Mouse (Mus musculus) adipocyte (in vitro differentiated cells): ENCODE results near the gene Smim22.
A peak's percentile ranks its signal among the peaks of the same experiment; 100 is the strongest.

ENCODE experiments used
- DNase-seq: peaks from one replicate; pipeline ENCODE4 v3.0.0-alpha.2; 2016; ENCODE audit warnings: low spot score

The Smim22 gene

GRCm38 (mm10) chr16:5010371-5010935 is 3.4 kb downstream of the Smim22 start:
- peak; percentile 18 for DNase-seq

- DNase-seq: no peak
Measured at GRCm38 (mm10) chr16:5011285-5011684, 4.2 kb downstream of the Smim22 start.

- DNase-seq: no peak
Measured at GRCm38 (mm10) chr16:5012036-5013005, 5.2 kb downstream of the Smim22 start.

- DNase-seq: peak; percentile 100
Measured at GRCm38 (mm10) chr16:5013054-5013838, 6.2 kb downstream of the Smim22 start, which contains the start of gene Rogdi. TSS of gene Rogdi (minus strand) at chr16:5013553.

GRCm38 (mm10) chr16:5014578-5014977 is 7.5 kb downstream of the Smim22 start:
- no peak for DNase-seq

GRCm38 (mm10) chr16:5024021-5024420 is 16.9 kb downstream of the Smim22 start:
- no peak for DNase-seq

- DNase-seq: no peak
Measured at GRCm38 (mm10) chr16:5029847-5030246, 22.8 kb downstream of the Smim22 start.

- DNase-seq: no peak
Measured at GRCm38 (mm10) chr16:5035591-5035990, 28.5 kb downstream of the Smim22 start.

- no peak for DNase-seq
Measured at GRCm38 (mm10) chr16:5036649-5037234, 29.7 kb downstream of the Smim22 start.

- no peak for DNase-seq
Measured at GRCm38 (mm10) chr16:5045322-5045721, 38.2 kb downstream of the Smim22 start.

GRCm38 (mm10) chr16:5049182-5049773 is 42.2 kb downstream of the Smim22 start:
- peak; percentile 51 for DNase-seq

GRCm38 (mm10) chr16:5049774-5050234 is 42.7 kb downstream of the Smim22 start, which contains the start of the genes Glyr1 and Ubn1:
TSS of gene Glyr1 (minus strand) at chr16:5049863.
TSS of gene Ubn1 (plus strand) at chr16:5050057.
- DNase-seq: peak; percentile 99

- peak; percentile 76 for DNase-seq
Measured at GRCm38 (mm10) chr16:5050251-5051110, 43.4 kb downstream of the Smim22 start.
